Mouse (Mus musculus): ENCODE data around the gene Synj2.

DNA sequence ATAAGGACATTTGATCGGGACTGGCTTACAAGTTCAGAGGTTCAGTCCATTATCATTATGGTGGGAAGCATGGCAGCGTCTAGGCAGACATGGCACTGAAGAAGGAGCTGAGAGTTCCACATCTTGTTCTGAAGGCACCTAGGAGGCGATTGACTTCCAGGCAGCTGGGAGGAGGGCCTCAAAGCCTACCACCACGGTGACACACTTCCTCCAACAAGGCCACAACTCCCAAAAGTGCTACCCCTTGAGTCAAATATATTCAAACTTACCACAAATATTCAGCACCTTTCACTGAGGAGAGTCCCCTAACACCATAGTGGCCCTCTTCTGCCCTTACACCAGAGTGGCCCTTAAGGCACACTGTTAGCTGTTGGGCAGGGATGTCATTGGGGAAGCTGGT, 73.9 kb downstream of the Synj2 start:
- TF ChIP-seq CTCF (IDR thresholded peaks at IDR 0.05; ENCODE audit: low read depth) (no peak), EP300 (IDR thresholded peaks at IDR 0.05; ENCODE audit: low read depth) (no peak)
